Mouse (Mus musculus) CD8-positive naive resting alpha-beta T cell, adult 2 months (primary cell): ENCODE data around the gene Rab11fip3.

Source experiments
- DNase-seq, 2 experiments: peaks; one replicate each; pipeline ENCODE4 v3.0.0; 2022; ENCODE audit warnings: low read depth in 2 of 2, low spot score in 2 of 2

The Rab11fip3 gene

DNA sequence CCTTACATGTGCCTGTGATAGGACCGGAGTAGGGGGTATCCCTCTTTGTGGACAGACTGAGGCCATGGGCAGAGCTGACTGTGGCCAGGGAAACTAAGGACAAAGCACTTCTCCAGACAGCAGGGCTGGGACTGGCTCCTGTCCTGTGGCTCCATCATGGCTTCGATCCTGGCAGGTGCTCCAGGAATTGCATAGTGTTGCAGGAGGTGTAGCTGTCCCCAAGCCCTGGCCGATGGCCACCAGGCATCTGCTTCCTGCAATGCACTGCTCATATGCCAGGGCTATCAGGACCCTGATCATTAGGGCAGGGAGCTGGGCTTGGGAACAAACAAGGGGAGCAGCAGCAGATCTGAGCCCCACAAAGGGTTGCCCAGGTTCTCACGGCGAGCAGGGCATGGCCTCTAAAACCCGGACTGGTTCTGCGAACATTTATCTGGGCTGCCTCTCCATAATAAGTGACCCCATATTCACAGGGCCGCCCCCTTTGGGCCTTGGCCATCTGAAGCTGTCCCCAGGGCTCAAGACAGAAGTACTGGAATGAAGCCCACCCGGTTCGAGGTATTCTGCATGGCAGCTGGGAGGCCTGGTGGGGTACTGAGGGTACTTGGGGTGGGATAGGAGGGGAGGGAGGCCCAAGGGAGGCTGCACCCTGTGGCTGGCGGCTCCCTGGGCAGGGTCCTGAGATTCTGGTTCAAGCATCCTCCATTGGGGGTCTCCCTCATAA is 110.4 kb downstream of the Rab11fip3 start:
- DNase-seq = no peak

DNA sequence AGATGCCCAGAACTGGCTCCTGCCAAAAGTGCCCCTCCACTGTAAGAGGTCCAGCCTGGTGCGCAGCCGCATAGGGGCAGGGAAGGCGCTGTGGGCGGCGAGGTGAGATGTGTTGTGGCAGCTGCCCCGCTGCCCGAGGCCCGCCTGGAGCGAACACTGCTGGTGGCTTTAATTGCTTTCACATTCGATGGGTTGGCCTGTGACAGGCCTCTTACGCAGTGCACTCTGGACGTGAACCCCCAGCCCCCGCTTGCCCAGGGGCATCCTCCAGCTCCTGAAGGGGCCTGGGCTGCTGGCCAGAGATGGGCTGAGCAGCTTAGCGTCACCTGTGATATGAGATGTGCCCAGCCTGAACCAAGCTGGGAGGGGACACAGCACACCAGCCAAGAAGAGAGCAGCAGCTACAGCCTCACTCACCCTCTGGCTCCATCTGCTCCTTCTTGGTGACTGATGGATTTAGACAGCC is 111.7 kb downstream of the Rab11fip3 start:
- no peak for DNase-seq

DNA sequence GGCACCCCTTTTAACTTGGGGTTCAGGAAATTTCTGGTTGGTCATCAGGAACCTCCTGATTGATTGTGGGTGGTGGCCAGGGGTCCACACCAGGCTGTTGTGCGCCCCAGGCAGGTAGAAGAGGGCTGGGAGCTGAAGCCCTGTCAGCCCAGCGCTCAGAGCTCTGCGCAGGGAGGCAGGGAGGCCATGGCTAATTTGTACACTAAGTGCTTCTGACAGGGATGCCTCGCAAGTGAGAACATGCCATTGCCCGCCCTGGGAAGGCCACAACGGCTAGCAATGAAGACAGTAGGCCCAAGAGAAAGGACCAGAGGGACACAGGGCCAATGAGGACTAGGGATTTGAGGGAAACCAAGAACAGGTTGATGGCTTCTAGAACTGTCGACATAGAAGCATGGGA is 112.7 kb downstream of the Rab11fip3 start:
- DNase-seq = no peak

DNA sequence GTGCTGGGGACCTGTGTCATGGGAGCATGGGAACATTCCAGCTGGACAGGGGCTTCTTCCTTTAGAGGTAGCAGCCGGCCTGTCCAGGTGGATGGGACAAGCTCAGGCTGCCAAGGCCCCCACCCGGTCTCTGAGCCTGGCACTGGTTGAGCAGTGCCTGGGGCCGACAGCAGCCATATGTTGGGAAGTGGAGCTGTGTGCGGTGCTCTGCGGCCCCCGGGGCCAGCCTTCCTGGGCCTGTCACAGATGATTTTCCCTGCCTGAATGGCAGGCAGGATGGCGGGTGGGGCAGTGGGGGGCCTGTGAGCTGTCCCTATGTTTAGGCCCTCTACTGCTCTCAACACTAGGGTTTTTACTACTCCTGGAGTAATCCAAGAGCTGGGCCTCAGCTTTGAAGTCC is 113.2 kb downstream of the Rab11fip3 start:
- DNase-seq = no peak

DNA sequence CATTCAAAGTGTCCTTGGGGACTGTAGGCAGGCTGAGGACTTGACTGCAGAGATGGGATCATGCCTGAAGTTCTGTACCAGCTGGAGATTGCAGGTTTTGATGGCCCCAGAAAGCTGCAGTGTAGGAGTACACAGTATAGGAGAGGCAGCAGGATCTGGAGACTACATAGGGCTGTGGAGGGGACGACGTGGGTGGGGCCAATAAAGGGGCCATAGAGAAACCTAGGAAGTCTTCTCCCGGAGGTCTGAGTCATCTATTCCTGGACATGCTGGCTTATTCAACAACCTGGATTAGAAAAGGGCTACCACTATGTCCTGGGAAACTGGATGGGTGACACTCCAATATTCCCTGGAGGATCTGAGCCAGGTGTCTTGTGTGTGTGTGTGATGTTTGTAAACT is 113.6 kb downstream of the Rab11fip3 start:
- no peak for DNase-seq

DNA sequence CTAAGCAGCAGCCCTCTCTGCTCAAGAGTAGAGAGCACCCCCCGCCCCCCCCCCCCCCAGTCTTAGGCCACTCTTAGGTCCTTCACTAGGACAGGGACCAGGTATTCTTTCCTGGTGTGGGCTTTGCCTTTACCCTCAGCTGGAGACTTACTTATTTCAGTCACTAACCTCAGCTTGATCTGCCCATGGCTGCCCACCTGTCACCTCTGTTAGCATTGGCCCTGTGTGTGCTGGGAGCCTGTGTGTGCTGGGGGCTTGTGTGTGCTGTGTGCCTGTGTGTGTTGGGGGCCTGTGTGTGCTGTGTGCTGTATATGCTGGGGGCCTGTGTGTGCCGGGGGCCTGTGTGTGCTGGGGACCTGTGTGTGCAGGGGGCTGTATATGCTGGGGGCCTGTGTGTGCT is 114.7 kb downstream of the Rab11fip3 start:
- DNase-seq = no peak

DNA sequence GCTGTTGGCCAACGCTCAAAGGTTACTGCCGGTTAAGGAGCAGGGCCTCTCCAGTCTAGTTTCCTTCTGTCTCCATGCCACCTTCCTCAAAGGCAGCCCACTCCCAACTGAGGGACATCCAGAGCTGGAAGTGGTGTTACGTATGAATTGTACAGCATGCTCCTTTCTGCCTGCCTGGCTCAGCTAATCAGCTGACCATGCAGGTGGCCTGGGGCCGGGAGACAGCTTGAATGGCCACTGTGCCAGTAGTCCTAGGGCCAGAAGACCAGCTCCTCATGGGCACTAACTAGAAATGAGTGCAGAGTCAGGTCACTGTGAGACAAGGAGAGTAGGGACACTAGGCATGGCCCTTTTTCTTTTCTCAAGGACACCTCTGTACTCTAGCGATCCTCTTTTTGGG is 116.2 kb downstream of the Rab11fip3 start:
- no peak for DNase-seq

DNA sequence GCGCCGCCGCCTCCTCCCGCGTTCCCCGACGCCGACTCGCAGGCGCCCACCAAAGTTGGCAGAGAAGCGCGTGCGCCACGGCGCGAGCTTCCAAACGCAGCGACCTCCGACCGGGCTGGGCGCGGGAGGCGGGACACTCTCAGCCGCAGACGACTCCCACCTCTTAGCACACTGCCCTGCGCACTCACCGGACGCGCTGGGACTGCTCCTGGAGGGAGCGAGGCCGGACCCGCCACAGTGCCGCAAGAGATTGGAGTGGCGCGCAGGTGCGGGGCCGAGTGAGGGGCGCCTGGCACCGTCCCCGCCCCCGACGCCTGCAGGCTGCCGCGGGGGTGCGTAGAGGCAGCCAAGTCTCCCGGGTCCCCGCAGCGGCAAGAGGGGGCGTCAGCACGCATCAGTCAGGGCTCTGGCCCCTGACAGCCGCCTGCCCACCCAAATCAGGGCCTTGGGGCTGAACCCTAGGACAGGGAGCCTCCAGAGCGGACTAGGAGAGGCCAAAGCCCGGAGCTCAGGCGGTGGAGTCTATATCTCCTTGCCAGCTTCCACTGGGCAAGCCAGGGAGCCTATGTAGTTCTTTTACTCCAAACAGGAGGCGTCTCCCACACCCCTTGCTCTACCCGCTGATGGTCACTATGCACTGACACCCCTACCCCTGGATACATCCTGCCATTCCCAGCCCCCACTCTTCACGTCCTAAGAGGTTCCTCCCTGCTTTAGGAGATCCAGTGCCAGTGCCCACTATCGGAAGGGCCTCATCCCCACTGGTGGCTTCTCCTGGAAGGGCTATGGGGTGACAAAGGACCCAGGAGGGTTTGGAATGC is 117.3 kb downstream of the Rab11fip3 start, which contains the start of gene A930017K11Rik:
TSS of gene A930017K11Rik (minus strand) at position 763 of the 821 bp plus-strand sequence.
- DNase-seq = no peak

DNA sequence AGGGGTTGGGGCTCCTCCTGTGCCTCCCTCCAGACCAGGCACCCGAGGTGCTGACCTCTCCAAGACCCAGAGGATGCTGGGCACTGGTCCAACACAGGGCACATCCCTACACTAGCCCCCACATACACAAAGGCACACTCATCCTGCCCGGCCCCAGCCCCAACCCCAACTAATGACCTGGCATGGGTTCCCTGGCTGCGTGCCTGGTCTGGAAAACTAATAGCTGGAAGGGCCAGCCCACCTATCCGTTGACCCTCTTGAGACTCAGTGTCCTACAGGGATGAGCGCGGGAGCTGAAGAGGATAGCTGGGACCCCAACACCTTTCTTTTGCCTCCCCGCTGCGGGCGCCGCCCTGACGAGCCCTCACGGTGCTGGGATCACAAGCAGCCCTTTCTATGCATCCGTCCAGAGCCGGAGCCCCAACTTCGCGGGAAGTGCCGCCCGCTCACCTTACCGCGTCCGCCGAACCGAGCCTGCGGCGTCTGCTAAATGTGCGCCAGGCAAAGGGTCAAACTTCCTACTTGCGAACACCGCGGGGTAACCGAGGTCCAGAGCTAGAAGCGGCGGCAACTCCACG is 118.0 kb downstream of the Rab11fip3 start:
- DNase-seq = no peak

DNA sequence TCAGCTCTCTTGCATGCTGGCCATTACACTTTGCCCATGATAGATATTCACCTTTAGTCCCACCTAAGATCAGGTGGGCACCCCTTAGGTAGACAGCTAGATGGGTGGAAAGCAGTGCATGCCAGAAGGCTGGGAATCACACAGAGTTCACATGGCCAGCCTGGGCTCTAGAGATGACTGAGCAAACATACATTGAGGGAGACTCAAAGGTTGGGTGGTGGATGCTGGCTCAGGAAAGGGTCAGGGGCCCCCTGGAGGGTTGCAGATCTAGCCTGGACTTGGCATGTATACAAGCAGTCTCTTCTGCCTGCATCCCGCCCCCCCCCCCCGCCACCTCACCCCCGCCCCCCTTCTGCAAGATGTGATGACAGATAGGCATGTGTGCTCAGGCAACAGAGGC is 118.6 kb downstream of the Rab11fip3 start:
- DNase-seq = no peak

DNA sequence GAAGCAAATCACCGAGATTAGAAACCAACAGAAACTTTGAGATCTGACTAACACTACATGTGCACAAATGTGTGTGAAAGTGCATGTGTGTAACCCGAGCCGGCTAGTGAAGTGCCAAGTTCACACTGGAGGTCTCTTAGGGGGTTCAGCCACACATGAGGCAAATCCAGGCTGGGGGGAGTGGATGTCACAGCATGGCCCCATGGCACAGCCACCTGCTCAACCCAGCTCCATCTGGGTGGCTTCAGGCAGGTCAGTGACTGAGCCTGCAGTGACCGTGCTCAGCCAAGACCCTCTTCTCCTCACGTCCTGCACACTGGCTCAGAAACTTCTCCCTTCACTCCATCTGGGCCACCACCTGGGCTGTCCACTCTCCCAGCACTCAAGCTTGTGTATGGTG is 119.4 kb downstream of the Rab11fip3 start:
- DNase-seq = no peak

DNA sequence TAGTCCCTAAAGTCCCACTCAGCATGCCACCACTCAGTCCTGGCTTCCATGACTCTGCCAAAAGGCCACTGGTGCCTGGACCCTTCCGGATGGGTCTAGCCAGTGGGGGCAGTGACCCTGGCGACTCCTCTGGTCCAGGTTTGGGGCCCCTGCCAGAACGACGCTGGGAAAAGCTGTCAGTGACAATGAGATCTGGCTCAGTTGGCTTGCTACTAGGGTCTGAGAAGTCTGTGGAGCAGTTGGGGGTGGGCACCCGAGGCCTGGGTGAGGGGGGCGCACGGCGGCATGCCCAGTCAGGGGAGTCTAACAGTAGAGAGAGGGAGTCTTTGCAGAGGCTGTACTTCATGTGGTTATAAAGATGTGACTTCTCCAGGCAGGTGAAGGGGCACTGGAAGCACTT is 121.3 kb downstream of the Rab11fip3 start:
- DNase-seq = no peak

DNA sequence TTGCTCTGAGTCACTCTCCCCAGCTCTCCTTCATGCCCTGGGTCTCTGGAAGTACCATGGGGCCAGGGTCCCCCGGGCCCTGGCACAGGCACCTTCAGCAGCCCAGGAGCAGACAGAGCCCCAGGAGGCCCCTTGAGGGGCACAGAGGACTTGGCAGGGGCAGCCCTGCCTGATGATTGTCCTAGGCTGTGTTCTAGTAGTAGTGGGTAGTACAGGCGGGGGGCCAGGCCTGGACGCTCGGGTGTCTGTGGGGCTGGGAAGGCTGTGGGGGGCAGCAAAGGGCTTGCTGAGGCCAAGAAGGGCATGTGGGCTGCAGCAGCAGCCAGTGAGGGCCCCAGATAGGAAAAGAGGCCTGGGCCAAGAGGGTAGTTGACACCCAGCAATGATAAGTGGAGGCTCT is 121.8 kb downstream of the Rab11fip3 start:
- no peak for DNase-seq

DNA sequence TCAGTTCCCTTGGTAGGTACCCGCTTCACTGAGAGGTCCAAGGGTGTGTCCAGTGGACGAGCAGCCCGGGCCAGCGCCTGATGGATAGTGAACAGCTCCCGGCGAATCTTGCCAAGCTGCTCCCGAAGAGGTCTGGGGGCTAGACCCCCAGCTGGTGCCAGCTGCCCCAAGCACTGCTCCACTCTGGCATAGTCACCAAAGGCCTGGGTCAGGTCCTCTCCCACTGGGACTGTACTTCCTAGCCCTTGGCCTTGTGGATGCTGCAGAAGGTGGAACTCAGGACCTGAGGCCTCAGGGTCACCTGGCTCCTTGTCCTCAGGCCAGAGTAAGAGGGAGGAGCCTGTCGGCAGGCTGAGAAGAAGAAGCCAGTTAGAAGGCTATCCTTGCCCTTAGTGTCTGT is 122.5 kb downstream of the Rab11fip3 start:
- DNase-seq = no peak

DNA sequence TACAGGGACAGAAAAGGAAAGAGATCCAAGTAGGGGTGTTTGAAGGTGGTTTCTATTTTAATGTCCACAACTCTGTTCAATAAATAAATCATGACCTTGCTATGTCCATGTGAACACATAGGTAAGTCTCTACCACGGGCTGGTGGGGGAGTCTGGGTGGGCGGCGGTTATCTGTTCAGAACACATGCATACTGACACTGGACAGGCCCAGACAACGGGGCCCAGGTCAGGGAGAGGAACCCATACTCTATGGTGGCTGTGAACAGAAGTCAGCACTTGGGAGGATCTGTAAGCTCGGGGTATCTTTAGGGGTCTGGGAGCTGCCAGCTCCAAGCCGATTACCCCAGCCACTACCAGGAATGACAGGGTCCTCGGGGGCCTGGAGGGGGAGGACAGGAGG is 123.0 kb downstream of the Rab11fip3 start:
- no peak for DNase-seq

DNA sequence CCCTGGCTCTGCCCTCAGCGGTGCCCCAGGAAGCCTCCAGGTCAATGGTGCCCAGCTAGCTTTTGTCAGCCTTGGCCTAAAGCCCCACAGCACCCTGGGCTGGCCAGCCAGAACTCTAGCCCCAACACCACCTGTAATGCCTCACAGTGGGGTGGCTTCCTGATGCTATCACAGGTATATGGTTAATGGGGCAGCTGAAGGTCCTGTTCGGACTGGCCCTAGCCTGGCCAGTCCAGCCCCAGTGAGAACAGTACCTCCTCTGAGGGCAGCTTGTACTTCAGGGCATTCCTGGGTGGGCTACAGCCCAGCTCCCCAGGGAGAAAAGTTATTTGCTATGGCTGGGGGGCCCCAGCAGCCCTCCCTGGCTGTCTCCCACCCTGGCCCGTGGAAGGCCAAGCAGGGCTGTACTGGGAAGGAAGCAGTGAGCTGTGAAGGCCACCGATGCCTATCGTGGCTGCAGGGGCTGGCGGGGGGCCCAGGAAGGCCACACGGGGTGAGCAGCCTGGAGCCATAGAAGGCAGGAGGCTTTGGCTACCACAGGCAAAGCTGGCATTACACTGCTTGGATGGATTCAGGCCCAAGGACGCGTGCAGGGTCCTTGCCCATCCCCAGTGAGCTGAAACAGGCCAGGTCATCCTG is 123.7 kb downstream of the Rab11fip3 start:
- no peak for DNase-seq

DNA sequence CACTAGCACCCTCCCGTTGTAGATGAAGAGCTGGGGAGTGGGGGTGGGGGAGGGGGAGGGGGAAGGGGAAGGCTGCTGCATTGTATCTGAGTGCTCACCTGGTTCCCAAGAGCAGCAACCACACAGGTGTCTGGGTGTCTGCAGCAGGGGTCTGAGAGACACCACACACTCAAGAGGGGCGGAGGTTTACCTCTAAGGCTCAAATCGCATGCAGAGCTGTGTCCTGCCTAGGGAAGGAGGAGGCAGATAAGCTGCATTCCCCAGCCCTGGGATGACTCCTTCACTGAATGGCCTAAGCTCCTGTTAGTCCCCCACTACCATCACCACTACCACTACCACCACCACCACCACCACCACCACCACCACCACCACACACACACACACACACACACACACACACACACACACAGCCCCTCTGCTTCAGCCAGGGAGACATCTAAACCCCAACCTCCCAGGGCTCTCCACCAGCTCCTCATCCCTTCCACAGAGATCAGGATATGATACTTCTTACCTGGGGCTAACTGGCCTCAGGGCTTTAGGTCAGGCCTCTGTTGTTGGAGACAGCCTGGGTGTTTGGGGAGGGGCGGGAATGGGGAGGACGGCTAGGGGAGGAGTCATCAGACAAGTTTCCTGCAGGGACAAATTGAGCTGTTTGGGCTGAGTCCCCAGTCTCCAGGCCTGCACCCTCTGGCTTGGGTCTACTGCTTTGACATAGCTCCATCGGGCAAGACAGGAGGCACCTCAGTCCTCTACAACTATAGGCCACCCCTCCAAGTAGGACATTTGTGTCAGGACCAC is 124.8 kb downstream of the Rab11fip3 start, which contains the start of the genes Pigq and Nhlrc4:
TSS of gene Pigq (minus strand) at position 571 of the 798 bp plus-strand sequence.
TSS of gene Nhlrc4 (minus strand) at position 596 of the 798 bp plus-strand sequence.
- no peak for DNase-seq

DNA sequence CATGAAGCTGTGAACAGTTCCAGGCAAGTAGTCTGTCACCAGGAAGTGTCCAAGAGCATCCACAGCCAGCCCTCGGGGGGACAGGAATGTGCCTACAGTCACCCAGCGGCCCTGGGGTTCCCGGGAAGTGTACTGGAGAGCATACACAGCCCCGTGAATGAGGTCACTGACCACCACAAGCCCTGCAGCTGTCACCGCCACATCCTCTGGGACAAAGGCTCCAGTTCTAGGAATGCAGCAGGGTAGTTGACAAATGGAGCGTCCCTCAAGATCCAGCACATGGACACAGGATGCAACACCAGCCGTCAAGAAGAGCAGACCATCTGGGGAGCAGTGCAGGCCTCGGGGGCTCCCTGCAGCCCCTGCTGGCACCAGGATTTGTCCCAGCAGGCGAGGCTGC is 125.6 kb downstream of the Rab11fip3 start:
- no peak for DNase-seq

DNA sequence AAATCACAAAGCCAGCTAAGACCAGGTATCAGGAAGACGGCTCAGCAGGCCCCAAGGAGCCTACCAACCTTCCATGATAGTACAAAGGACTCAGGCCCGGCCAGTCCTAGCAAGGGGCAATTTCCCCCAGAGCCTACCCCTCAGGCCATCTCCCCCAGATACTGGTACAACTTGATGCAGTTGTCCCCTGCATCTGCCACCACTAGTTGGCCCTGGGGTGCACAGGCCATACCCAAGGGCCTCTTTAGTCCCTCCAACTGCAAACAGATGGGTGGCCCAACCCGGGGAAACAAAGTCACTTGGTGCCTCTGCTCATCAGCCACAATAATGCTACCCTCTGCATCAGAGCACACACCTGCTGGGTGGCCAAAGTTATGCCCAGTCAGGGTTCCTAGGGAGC is 126.1 kb downstream of the Rab11fip3 start:
- no peak for DNase-seq

DNA sequence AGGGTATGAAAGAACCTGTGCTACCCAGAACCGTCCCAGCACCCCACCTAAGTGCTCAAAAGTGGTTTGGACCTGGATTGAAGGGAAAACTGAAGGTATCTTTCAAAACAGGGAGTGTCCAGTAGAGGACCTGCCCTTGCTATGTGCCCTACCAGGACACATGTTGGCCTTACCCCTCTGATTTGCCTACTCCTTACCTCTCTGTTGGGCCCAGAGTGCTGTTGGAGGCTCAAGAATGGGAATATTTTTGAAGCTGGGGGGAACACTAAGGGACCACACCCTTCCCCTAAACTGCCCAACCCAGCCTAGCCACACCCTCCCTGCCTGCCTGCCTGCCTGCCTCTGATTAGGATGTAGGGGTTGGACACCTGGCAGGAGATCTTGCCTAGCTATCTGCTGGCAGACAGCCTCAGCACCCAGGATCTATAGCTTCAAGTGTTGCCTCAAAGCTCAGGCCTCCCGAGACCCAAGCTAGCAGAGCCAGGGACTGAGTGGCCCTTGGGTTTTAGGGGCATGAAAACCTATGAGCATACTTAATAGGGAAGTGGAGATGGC is 126.7 kb downstream of the Rab11fip3 start:
- DNase-seq = no peak
